Mouse (Mus musculus): ENCODE results near the gene Trem2. TPM values are rescaled to one million over a fixed set of nuclear protein-coding genes. Genes with fewer than 3 reads are reported as not detected.
"Not testable (repeated sequence)": the region's sequence is repeated elsewhere in the genome, so short reads cannot be mapped to it uniquely, and the experiment has no call there.

Gene Trem2
- 1 to 10 TPM; 1.4 to 1.8 TPM for total RNA-seq (2021)
- long read RNA-seq, experiment 1: 0 reads
- long read RNA-seq, experiment 2, partial matches to known transcripts: 0 of 2 reads
- long read RNA-seq, experiment 2, other reads (novel, unspliced or antisense): 0 of 2 reads

GRCm38 (mm10) chr17:48346231-48346630 is at the start of gene Trem2:
Trem2 (plus strand) TSS chr17:48346401.
- no peak for DNase-seq

GRCm38 (mm10) chr17:48299203-48299602 is 47.0 kb upstream of the Trem2 start, which contains the start of gene Treml2:
Treml2 (plus strand) TSS chr17:48299498.
- no peak for DNase-seq

- DNase-seq: no peak
These were observed 46.4 kb upstream of the Trem2 start for GRCm38 (mm10) chr17:48299756-48300155.

DNA sequence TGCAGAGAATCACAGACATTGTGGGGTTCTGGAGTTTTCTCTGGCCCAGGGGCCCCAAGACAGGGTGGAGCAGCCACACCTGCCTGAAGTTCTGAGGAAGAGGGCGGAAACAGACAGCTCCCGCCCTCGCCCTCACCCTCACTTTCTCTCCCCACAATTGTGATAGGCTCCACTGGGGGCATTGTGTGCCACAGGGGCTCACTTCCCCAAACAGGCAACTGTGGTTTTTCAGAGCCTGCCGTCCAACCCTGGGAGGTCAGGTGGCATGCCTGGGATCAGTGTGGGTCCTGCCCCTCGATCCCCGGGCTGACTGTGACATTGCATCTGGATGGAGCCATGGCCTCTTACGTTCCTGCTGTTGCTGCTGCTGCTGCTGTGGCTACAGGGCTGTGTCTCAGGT is 46.0 kb upstream of the Trem2 start:
- DNase-seq: no peak

- no peak for DNase-seq
These were observed 45.3 kb upstream of the Trem2 start for GRCm38 (mm10) chr17:48300861-48301260.

- DNase-seq: no peak
These were observed 44.4 kb upstream of the Trem2 start for GRCm38 (mm10) chr17:48301792-48302191.

GRCm38 (mm10) chr17:48312124-48312523 is 34.1 kb upstream of the Trem2 start:
- DNase-seq: no peak

GRCm38 (mm10) chr17:48315905-48316579 is 30.2 kb upstream of the Trem2 start, which contains the start of gene B430306N03Rik:
B430306N03Rik (plus strand) TSS chr17:48316141.
- not testable (repeated sequence) for DNase-seq

GRCm38 (mm10) chr17:48318686-48319085 is 27.5 kb upstream of the Trem2 start:
- DNase-seq: no peak

GRCm38 (mm10) chr17:48321279-48321678 is 24.9 kb upstream of the Trem2 start:
- DNase-seq: no peak

DNA sequence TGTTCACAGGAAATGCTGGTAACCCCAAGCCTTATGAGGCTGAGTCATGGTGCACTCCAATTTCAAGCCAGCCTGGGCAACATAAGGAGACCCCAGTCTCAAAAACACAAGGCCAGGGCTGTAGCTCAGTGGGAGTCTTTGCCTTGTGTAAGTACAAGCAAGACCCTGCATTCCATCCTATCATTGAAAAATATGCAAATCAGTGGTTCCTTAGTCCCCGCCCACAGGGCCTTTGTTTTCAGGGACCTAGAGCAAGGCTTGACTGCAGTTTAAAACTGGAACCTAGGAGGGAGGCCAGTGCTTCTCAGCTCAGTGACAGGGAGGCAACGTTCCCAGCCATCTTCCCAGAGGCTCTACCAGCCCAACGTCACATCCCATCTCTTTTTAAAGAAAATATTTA is 23.0 kb upstream of the Trem2 start:
- DNase-seq: no peak

DNA sequence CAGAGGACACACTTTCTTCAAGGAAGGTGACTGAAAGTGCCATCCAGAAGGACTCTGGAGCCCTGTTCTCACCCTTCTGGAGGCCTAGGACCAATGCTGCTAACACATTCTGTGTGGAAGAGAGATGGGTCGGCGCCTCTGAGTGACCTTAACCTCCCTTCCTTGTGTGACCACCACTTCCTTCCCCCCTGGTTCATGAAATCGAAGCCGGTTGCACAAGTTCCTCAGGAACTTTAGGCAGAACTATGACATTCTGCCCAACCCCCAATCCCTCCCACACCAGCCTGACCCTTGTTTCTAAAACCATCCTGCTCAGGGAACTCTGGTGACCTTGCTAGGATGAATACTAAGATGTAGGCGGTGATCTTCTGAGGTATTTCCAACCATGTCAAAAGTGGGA is 21.9 kb upstream of the Trem2 start:
- no peak for DNase-seq

DNA sequence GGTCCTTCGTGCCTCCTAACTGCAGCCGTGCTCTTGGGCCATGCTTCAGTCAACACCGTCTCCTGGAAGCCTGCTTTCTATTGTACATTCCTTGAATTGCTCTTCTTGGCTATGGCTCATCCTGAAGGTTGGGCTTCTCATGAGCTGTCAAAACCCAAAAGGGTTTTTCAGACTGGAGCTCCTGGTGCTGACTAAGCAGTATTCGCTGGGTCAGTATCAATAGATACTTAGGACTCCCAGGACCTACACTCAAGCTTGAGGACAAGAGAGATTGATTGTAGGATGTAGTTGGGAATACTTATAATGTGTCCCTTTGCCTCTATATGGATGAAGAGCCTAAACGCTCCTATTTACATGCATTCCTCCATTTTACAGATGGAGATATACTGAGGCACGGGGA is 21.1 kb upstream of the Trem2 start:
- DNase-seq: no peak

DNA sequence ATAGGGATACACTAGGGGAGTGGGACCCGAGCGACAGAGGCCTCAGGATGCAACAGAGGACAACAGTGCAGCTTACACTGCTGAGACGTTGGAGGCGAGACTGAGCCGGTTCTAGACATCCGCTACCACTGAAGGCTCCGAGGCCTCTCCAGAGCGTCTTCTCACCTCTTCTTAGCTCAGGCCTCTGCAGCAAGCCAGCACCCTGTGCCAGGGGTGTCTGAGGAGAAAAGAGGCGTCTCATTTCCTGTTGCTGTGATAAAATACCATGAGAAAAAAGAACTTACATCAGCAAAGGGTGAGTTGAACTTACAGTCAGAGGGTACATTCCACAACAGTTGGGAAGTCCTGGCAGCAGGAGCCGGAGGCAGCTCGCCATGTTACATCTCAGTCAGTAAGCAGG is 20.6 kb upstream of the Trem2 start:
- no peak for DNase-seq

DNA sequence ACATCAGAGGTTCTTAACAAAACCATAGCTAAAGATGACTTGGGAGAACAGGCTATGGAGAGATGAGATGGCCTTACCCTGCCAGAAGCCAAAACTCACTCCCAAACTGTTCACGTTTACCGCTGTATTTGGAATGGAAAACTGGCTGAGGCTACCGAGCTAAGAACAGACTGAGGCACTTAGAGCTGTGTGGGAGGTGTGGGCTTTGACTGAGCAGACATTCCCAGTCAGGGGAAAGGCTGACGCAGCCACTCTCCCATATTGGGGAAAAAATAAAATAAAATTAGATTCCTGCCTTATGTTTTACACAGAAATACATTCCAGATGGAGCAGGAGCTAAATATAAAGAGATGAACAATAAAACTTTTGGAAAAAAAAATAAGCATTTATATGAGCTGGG is 19.5 kb upstream of the Trem2 start:
- no peak for DNase-seq

GRCm38 (mm10) chr17:48332524-48332923 is 13.7 kb upstream of the Trem2 start:
- DNase-seq: no peak

- no peak for DNase-seq
These were observed 12.0 kb upstream of the Trem2 start for GRCm38 (mm10) chr17:48334186-48334585.

- peak; percentile 87 for DNase-seq
These were observed 9.3 kb upstream of the Trem2 start for GRCm38 (mm10) chr17:48336857-48337256.

GRCm38 (mm10) chr17:48340267-48340666 is 5.9 kb upstream of the Trem2 start:
- no peak for DNase-seq

- no peak for DNase-seq
These were observed 4.3 kb upstream of the Trem2 start for GRCm38 (mm10) chr17:48341947-48342346.

DNA sequence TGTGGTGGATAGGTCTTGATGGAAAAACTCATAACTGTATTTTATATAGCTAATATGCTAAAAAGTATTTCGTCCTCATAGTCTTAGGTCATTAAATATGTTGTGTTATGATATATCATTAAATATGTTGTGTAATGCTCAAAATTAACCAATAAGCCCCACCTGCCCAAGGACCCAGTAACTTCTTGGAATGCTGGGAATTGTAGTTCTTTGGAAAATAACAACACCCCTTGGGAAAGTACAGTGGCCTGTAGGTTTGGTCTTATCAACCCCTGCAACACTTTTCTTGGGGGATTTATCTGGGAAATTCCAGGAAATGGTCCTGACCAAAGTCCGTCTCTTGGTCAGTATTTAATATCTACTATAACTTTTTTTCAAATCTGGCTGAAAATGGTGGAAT is 3.1 kb upstream of the Trem2 start:
- no peak for DNase-seq

- no peak for DNase-seq
These were observed 377 bp upstream of the Trem2 start for GRCm38 (mm10) chr17:48345824-48346223.

GRCm38 (mm10) chr17:48346834-48347233 is 633 bp downstream of the Trem2 start:
- DNase-seq: no peak

DNA sequence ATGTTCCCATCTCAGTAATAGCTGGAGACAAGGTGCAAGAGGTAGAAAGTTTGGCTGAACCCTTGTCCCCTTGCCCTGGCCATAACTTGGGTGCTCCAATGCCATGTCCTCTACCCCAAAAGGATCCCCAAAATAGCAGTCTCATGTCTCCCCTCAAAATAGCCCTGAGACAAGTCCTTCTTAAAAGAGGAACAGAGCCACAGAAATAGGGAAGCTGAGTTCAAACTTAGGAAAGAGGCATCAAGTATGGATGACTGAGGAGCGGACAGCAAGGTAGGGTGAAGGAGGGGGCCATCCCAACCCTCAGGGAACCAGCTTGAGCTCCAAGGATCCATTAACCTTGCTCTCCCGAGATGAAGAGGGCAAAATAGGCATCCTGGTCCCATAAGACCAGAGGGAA is 1.1 kb downstream of the Trem2 start:
- DNase-seq: no peak
